Mouse (Mus musculus): ENCODE results near the gene Auts2. TPM values are rescaled to one million over a fixed set of nuclear protein-coding genes. Genes with fewer than 3 reads are reported as not detected.

The Auts2 gene
- total RNA-seq, 1 experiment: 9.9 TPM

GRCm38 (mm10) chr5:131873116-131873515 lies 670.0 kb downstream of the Auts2 start:
- Histone ChIP-seq H3K4me1 (ENCODE audit: control insufficient read depth in 2 of 2, insufficient read depth in 2 of 2, low read length in 2 of 2, poor library complexity in 1 of 2) (no peaks in the 10 kb centered on the region), H3K27ac (ENCODE audit: insufficient read depth, low read depth, low read length, poor library complexity, severe bottlenecking) (no peak overlapping the region), H3K4me3 (ENCODE audit: insufficient read depth in 1 of 2, low read depth in 1 of 2, low read length in 2 of 2, poor library complexity in 1 of 2, severe bottlenecking in 1 of 2) (no peak overlapping the region), H3K9me3 (ENCODE audit: control insufficient read depth, insufficient read depth, low read depth, low read length) (no peaks in the 10 kb centered on the region), H3K36me3 (ENCODE audit: control insufficient read depth, insufficient read depth, low read length, poor library complexity, severe bottlenecking) (no peaks in the 10 kb centered on the region), H3K9ac (ENCODE audit: insufficient read depth, low read depth, low read length, poor library complexity, severe bottlenecking) (no peak overlapping the region)
- in situ Hi-C loops (cut with MboI; ENCODE audit: low sequenced_read_pairs in 2 of 2, unreplicated experiment in 2 of 2): no loop called here
- DNase-seq (ENCODE audit: low read depth, low spot score): no peak
- TF ChIP-seq CHD2 (IDR thresholded peaks at IDR 0.05; ENCODE audit: low read depth, low read length): no peak
- TF ChIP-seq ZNF384 (IDR thresholded peaks at IDR 0.05; ENCODE audit: low read depth, low read length): no peak
- no peak for TF ChIP-seq ZC3H11A (IDR thresholded peaks at IDR 0.05; ENCODE audit: borderline replicate concordance, low read depth, low read length)
- TF ChIP-seq MAFK (IDR thresholded peaks at IDR 0.05; ENCODE audit: insufficient read depth, low read depth, low read length): no peak
- no peak for TF ChIP-seq HCFC1 (IDR thresholded peaks at IDR 0.05; ENCODE audit: borderline replicate concordance, insufficient read depth, low read length)

DNA sequence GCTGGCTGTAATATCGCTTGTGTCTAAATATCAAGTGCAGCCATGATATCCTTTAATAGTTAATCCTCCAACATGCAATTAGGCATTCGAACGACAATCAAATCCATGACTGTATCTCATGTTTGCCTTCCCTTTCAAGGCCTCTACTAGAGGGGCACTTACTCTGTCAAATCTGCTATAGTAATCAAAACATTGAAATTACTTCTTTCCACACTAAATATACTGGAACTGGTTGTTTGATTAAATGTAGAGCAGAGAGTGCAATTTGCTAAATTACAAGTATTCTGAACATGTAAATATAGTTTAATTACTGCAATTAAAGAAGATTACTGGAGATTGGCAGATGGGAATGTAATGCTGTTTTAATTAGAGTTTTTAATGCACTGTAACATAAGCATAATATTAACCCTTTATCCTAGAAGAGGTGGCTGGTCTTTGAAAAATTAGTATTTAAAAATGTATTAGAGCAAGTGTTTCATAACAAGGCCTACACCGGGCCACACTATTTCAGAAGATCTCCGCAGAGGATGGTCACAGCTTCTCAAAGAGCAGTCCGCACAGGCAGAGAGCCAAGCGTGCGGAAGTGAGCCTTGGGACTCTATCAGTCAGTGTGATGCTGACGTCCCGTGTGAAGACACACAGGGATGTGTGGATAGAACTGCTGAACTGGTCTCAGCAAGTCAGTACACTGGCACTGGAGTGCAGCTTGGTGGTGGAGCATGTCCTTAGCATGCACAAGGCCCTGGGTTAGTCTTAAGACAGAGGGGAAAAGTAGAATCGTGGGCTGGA lies 673.2 kb downstream of the Auts2 start:
- Histone ChIP-seq H3K9ac (ENCODE audit: insufficient read depth, low read depth, low read length, poor library complexity, severe bottlenecking) (no peak overlapping the region), H3K9me3 (ENCODE audit: control insufficient read depth, insufficient read depth, low read depth, low read length) (no peaks in the 10 kb centered on the region), H3K4me3 (ENCODE audit: insufficient read depth in 1 of 2, low read depth in 1 of 2, low read length in 2 of 2, poor library complexity in 1 of 2, severe bottlenecking in 1 of 2) (no peak overlapping the region), H3K27ac (ENCODE audit: insufficient read depth, low read depth, low read length, poor library complexity, severe bottlenecking) (no peak overlapping the region), H3K4me1 (ENCODE audit: control insufficient read depth in 2 of 2, insufficient read depth in 2 of 2, low read length in 2 of 2, poor library complexity in 1 of 2) (no peaks in the 10 kb centered on the region), H3K36me3 (ENCODE audit: control insufficient read depth, insufficient read depth, low read length, poor library complexity, severe bottlenecking) (no peaks in the 10 kb centered on the region)
- no peak for DNase-seq (ENCODE audit: low read depth, low spot score)
- in situ Hi-C loops (cut with MboI; ENCODE audit: low sequenced_read_pairs in 2 of 2, unreplicated experiment in 2 of 2): no loop called here
- TF ChIP-seq MAFK (IDR thresholded peaks at IDR 0.05; ENCODE audit: insufficient read depth, low read depth, low read length) (no peak), ZNF384 (IDR thresholded peaks at IDR 0.05; ENCODE audit: low read depth, low read length) (no peak), HCFC1 (IDR thresholded peaks at IDR 0.05; ENCODE audit: borderline replicate concordance, insufficient read depth, low read length) (no peak), CHD2 (IDR thresholded peaks at IDR 0.05; ENCODE audit: low read depth, low read length) (no peak), ZC3H11A (IDR thresholded peaks at IDR 0.05; ENCODE audit: borderline replicate concordance, low read depth, low read length) (no peak)

GRCm38 (mm10) chr5:131865200-131865599 lies 677.9 kb downstream of the Auts2 start:
- TF ChIP-seq CHD2 (IDR thresholded peaks at IDR 0.05; ENCODE audit: low read depth, low read length) (no peak), HCFC1 (IDR thresholded peaks at IDR 0.05; ENCODE audit: borderline replicate concordance, insufficient read depth, low read length) (no peak), MAFK (IDR thresholded peaks at IDR 0.05; ENCODE audit: insufficient read depth, low read depth, low read length) (no peak), ZNF384 (IDR thresholded peaks at IDR 0.05; ENCODE audit: low read depth, low read length) (no peak), ZC3H11A (IDR thresholded peaks at IDR 0.05; ENCODE audit: borderline replicate concordance, low read depth, low read length) (no peak)

DNA sequence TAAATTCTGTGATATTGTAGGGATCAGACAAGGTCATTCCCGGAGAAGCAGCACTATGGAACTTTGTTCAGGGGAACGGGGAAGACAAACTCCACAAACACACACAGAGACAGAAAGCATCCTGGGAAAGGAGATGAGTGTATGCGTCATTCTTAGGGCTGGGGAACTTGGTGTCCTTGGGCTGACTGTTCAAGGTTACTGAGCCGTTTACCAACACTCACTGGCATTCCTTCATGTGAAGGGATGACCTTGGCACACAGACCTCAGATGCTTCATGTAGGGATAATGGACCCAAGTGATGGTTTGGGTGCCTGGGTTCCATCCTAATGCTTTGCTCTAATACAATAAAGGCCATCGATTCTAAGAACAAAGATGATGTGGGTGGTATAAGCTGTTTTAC lies 685.2 kb downstream of the Auts2 start:
- H3K27ac ChIP-seq (ENCODE audit: insufficient read depth, low read depth, low read length, poor library complexity, severe bottlenecking): no peak overlapping the region
- H3K4me1 ChIP-seq (ENCODE audit: control insufficient read depth in 2 of 2, insufficient read depth in 2 of 2, low read length in 2 of 2, poor library complexity in 1 of 2): no peaks in the 10 kb centered on the region
- H3K4me3 ChIP-seq (ENCODE audit: insufficient read depth in 1 of 2, low read depth in 1 of 2, low read length in 2 of 2, poor library complexity in 1 of 2, severe bottlenecking in 1 of 2): no peak overlapping the region
- TF ChIP-seq MAFK (IDR thresholded peaks at IDR 0.05; ENCODE audit: insufficient read depth, low read depth, low read length): no peak
- TF ChIP-seq CHD2 (IDR thresholded peaks at IDR 0.05; ENCODE audit: low read depth, low read length): no peak
- TF ChIP-seq ZNF384 (IDR thresholded peaks at IDR 0.05; ENCODE audit: low read depth, low read length): no peak
- TF ChIP-seq HCFC1 (IDR thresholded peaks at IDR 0.05; ENCODE audit: borderline replicate concordance, insufficient read depth, low read length): no peak
- TF ChIP-seq ZC3H11A (IDR thresholded peaks at IDR 0.05; ENCODE audit: borderline replicate concordance, low read depth, low read length): no peak
- in situ Hi-C loops (cut with MboI; ENCODE audit: low sequenced_read_pairs in 2 of 2, unreplicated experiment in 2 of 2): no loop called here
- H3K9ac ChIP-seq (ENCODE audit: insufficient read depth, low read depth, low read length, poor library complexity, severe bottlenecking): no peak overlapping the region
- no peaks in the 10 kb centered on the region for H3K36me3 ChIP-seq (ENCODE audit: control insufficient read depth, insufficient read depth, low read length, poor library complexity, severe bottlenecking)
- no peaks in the 10 kb centered on the region for H3K9me3 ChIP-seq (ENCODE audit: control insufficient read depth, insufficient read depth, low read depth, low read length)
- DNase-seq (ENCODE audit: low read depth, low spot score): no peak

More at GRCm38 (mm10) chr5:131865200-131865599, 677.9 kb downstream of the Auts2 start:
- H3K9ac ChIP-seq (ENCODE audit: insufficient read depth, low read depth, low read length, poor library complexity, severe bottlenecking): no peak overlapping the region
- no peak overlapping the region for H3K4me3 ChIP-seq (ENCODE audit: insufficient read depth in 1 of 2, low read depth in 1 of 2, low read length in 2 of 2, poor library complexity in 1 of 2, severe bottlenecking in 1 of 2)
- DNase-seq (ENCODE audit: low read depth, low spot score): no peak
- H3K36me3 ChIP-seq (ENCODE audit: control insufficient read depth, insufficient read depth, low read length, poor library complexity, severe bottlenecking): no peaks in the 10 kb centered on the region
- no peaks in the 10 kb centered on the region for H3K9me3 ChIP-seq (ENCODE audit: control insufficient read depth, insufficient read depth, low read depth, low read length)
- in situ Hi-C loops (cut with MboI; ENCODE audit: low sequenced_read_pairs in 2 of 2, unreplicated experiment in 2 of 2): no loop called here
- H3K4me1 ChIP-seq (ENCODE audit: control insufficient read depth in 2 of 2, insufficient read depth in 2 of 2, low read length in 2 of 2, poor library complexity in 1 of 2): no peaks in the 10 kb centered on the region
- H3K27ac ChIP-seq (ENCODE audit: insufficient read depth, low read depth, low read length, poor library complexity, severe bottlenecking): no peak overlapping the region
